Mouse (Mus musculus): Measurements from ENCODE around the gene Aunip. TPM values are rescaled to one million over a fixed set of nuclear protein-coding genes. Genes with fewer than 3 reads are reported as not detected.
A peak's percentile ranks its signal among the peaks of the same experiment; 100 is the strongest.

Gene Aunip
- total and polyA plus RNA-seq, 2 experiments, result 0.09 TPM; not detected in 1

GRCm38 (mm10) chr4:134551494-134552316, 40.9 kb downstream of the Aunip start, which contains the start of gene Selenon:
Gene Selenon, minus strand, starts transcription at chr4:134552166.
- TF ChIP-seq CTCF (IDR thresholded peaks at IDR 0.05; ENCODE audit: low read depth, low read length), result no peak
- TF ChIP-seq POLR2A (IDR thresholded peaks at IDR 0.05; ENCODE audit: extremely low read depth, insufficient read depth, low read length), result no peak
- Histone ChIP-seq H3K9ac (ENCODE audit: low read depth, low read length) (peak within 1 kb of the TSS; percentile 58), H3K36me3 (ENCODE audit: control insufficient read depth, insufficient read depth, low read length) (no peaks in the 10 kb centered on the region), H3K79me2 (ENCODE audit: control insufficient read depth, insufficient read depth, low read length) (no peaks in the 10 kb centered on the region), H3K4me1 (ENCODE audit: control insufficient read depth, insufficient read depth, low read length) (no peaks in the 10 kb centered on the region), H3K4me3 (ENCODE audit: insufficient read depth, low read depth, low read length) (peak within 1 kb of the TSS; percentile 63), H3K27ac (replicated peaks; ENCODE audit: insufficient read depth, low read depth, low read length) (no peak within 1 kb of the TSS), H3K27me3 (ENCODE audit: control insufficient read depth, insufficient read depth, low read length) (no peaks in the 10 kb centered on the region)
- DNase-seq (ENCODE audit: extremely low read depth, low read depth, low spot score), result no peak
- 7% methylated on average over 64 of the region's 67 CpGs for WGBS

- H3K4me3 ChIP-seq (ENCODE audit: insufficient read depth, low read depth, low read length), result no peak overlapping the region
- H3K36me3 ChIP-seq (ENCODE audit: control insufficient read depth, insufficient read depth, low read length), result no peaks in the 10 kb centered on the region
- WGBS, result 92% methylated on average over 1 of the region's 1 CpGs
- H3K27me3 ChIP-seq (ENCODE audit: control insufficient read depth, insufficient read depth, low read length), result no peaks in the 10 kb centered on the region
- H3K79me2 ChIP-seq (ENCODE audit: control insufficient read depth, insufficient read depth, low read length), result no peaks in the 10 kb centered on the region
- DNase-seq (ENCODE audit: extremely low read depth, low read depth, low spot score), result no peak
- no peak overlapping the region for H3K9ac ChIP-seq (ENCODE audit: low read depth, low read length)
- H3K27ac ChIP-seq (replicated peaks; ENCODE audit: insufficient read depth, low read depth, low read length), result no peak overlapping the region
- no peaks in the 10 kb centered on the region for H3K4me1 ChIP-seq (ENCODE audit: control insufficient read depth, insufficient read depth, low read length)
- TF ChIP-seq POLR2A (IDR thresholded peaks at IDR 0.05; ENCODE audit: extremely low read depth, insufficient read depth, low read length) (no peak), CTCF (IDR thresholded peaks at IDR 0.05; ENCODE audit: low read depth, low read length) (no peak)
Measured at GRCm38 (mm10) chr4:134553631-134554030, 42.8 kb downstream of the Aunip start.

DNA sequence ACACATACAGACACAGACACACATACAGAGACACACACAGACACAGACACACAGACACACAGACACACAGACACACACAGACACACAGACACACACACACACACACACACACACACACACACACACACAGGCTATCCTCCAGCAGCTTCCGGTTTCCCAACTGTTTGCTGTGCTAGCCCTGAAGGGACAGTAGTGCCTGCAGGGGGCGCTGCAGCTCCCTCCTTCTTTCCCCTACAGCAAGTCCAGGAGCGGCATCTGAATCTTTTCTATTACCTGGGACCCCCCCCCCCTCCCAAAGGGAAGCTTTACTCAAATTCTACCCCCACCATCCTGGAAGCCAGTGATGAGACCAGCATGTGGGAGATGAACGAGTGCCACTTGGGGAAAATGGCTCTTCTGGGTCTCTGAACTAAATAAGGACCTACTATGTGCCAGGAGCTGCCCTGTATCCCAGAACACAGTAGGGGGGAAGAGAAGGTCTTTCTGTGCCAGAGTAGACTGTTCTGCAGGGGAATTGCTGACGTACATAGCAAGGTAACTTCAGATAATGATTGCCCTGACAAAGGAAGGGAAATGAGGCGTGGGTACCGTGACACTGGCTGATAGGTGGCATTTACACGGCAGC, 45.3 kb downstream of the Aunip start:
- DNase-seq (ENCODE audit: extremely low read depth, low read depth, low spot score), result no peak
- H3K4me3 ChIP-seq (ENCODE audit: insufficient read depth, low read depth, low read length), result no peak overlapping the region
- no peaks in the 10 kb centered on the region for H3K27me3 ChIP-seq (ENCODE audit: control insufficient read depth, insufficient read depth, low read length)
- H3K9ac ChIP-seq (ENCODE audit: low read depth, low read length), result no peak overlapping the region
- WGBS, result 75% methylated on average over 8 of the region's 8 CpGs
- H3K36me3 ChIP-seq (ENCODE audit: control insufficient read depth, insufficient read depth, low read length), result no peaks in the 10 kb centered on the region
- no peaks in the 10 kb centered on the region for H3K79me2 ChIP-seq (ENCODE audit: control insufficient read depth, insufficient read depth, low read length)
- no peaks in the 10 kb centered on the region for H3K4me1 ChIP-seq (ENCODE audit: control insufficient read depth, insufficient read depth, low read length)
- H3K27ac ChIP-seq (replicated peaks; ENCODE audit: insufficient read depth, low read depth, low read length), result no peak overlapping the region
- TF ChIP-seq POLR2A (IDR thresholded peaks at IDR 0.05; ENCODE audit: extremely low read depth, insufficient read depth, low read length) (no peak), CTCF (IDR thresholded peaks at IDR 0.05; ENCODE audit: low read depth, low read length) (peak; percentile 46)

DNA sequence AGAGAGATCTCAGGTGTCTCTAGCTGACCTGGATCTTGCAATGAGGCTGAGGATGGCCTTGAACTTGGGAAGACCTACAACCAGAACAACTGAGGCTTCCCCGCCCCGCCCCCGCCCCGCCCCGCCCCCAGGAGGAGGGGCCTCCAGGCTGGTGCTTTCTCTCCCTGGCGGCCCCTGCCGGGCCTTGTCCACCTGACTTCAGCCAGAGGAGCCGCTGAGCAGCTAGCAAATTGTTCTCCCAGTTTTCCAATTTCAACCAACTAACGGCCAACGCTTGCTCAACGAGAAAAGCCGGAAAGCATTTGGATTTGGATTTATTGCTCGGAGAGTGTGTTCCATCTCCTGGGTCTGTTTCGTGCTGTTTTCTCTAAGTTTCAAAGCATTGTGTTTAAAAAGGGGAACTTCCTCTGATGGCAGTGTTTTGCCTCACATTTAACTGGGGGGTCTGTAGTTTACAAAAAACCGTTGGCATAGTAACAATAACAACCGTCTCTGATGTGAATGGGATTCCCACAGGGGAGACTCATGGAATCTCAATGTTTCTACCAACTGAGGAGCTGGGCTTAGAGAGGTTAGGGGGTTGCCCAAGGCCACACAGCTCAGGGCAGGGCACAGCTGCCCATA, 46.9 kb downstream of the Aunip start:
- H3K79me2 ChIP-seq (ENCODE audit: control insufficient read depth, insufficient read depth, low read length), result no peaks in the 10 kb centered on the region
- H3K36me3 ChIP-seq (ENCODE audit: control insufficient read depth, insufficient read depth, low read length), result no peaks in the 10 kb centered on the region
- no peaks in the 10 kb centered on the region for H3K4me1 ChIP-seq (ENCODE audit: control insufficient read depth, insufficient read depth, low read length)
- H3K9ac ChIP-seq (ENCODE audit: low read depth, low read length), result no peak overlapping the region
- no peak overlapping the region for H3K4me3 ChIP-seq (ENCODE audit: insufficient read depth, low read depth, low read length)
- DNase-seq (ENCODE audit: extremely low read depth, low read depth, low spot score), result no peak
- H3K27me3 ChIP-seq (ENCODE audit: control insufficient read depth, insufficient read depth, low read length), result no peaks in the 10 kb centered on the region
- TF ChIP-seq POLR2A (IDR thresholded peaks at IDR 0.05; ENCODE audit: extremely low read depth, insufficient read depth, low read length) (no peak), CTCF (IDR thresholded peaks at IDR 0.05; ENCODE audit: low read depth, low read length) (no peak)
- WGBS, result 41% methylated on average over 16 of the region's 16 CpGs
- H3K27ac ChIP-seq (replicated peaks; ENCODE audit: insufficient read depth, low read depth, low read length), result no peak overlapping the region

GRCm38 (mm10) chr4:134558570-134559113, 47.8 kb downstream of the Aunip start:
- 82% methylated on average over 9 of the region's 9 CpGs for WGBS
- H3K4me1 ChIP-seq (ENCODE audit: control insufficient read depth, insufficient read depth, low read length), result no peaks in the 10 kb centered on the region

More at GRCm38 (mm10) chr4:134558570-134559113, 47.8 kb downstream of the Aunip start:
- no peak overlapping the region for H3K9ac ChIP-seq (ENCODE audit: low read depth, low read length)
- H3K79me2 ChIP-seq (ENCODE audit: control insufficient read depth, insufficient read depth, low read length), result no peaks in the 10 kb centered on the region
- no peak for TF ChIP-seq POLR2A (IDR thresholded peaks at IDR 0.05; ENCODE audit: extremely low read depth, insufficient read depth, low read length)
- TF ChIP-seq CTCF (IDR thresholded peaks at IDR 0.05; ENCODE audit: low read depth, low read length), result no peak
- no peak overlapping the region for H3K4me3 ChIP-seq (ENCODE audit: insufficient read depth, low read depth, low read length)
- no peaks in the 10 kb centered on the region for H3K27me3 ChIP-seq (ENCODE audit: control insufficient read depth, insufficient read depth, low read length)
- H3K27ac ChIP-seq (replicated peaks; ENCODE audit: insufficient read depth, low read depth, low read length), result no peak overlapping the region
- no peaks in the 10 kb centered on the region for H3K36me3 ChIP-seq (ENCODE audit: control insufficient read depth, insufficient read depth, low read length)
- DNase-seq (ENCODE audit: extremely low read depth, low read depth, low spot score), result no peak
